Mouse (Mus musculus): Measurements from ENCODE around the gene Jakmip3.

GRCm38 (mm10) chr7:139107908-139108650 is 167.5 kb downstream of the Jakmip3 start:
- no peak for TF ChIP-seq POLR2A (IDR thresholded peaks at IDR 0.05; ENCODE audit: low read depth, low read length)
- no peak for TF ChIP-seq CTCF (IDR thresholded peaks at IDR 0.05; ENCODE audit: extremely low read depth, insufficient read length, insufficient replicate concordance, low read depth, low read length)
